Mouse (Mus musculus) testis, adult 2 months (tissue): ENCODE measurements around the gene Ficd. TPM values are rescaled to one million over a fixed set of nuclear protein-coding genes. Genes with fewer than 3 reads are reported as not detected.

Experiments
- H3K27ac ChIP-seq: fragments of 200-500 bp; 2 replicates; pipeline ENCODE4 v1.5.1; 2012; ENCODE audit warnings: low read depth, low read length; ENCODE audit not compliant: control insufficient read depth, insufficient read depth
- H3K27me3 ChIP-seq: fragments of 200-500 bp; 2 replicates; pipeline ENCODE4 v1.6.1; 2012; ENCODE audit warnings: mild to moderate bottlenecking, low read length, moderate library complexity; ENCODE audit not compliant: control insufficient read depth, insufficient read depth
- H3K36me3 ChIP-seq: fragments of 200-500 bp; 2 replicates; pipeline ENCODE4 v1.6.1; 2012; ENCODE audit warnings: mild to moderate bottlenecking, low read length; ENCODE audit not compliant: control insufficient read depth, insufficient read depth
- H3K4me1 ChIP-seq: fragments of 200-500 bp; 2 replicates; pipeline ENCODE4 v1.6.1; 2012; ENCODE audit warnings: low read length; ENCODE audit not compliant: control insufficient read depth, insufficient read depth
- H3K4me3 ChIP-seq: fragments of 200-500 bp; 2 replicates; pipeline ENCODE4 v1.5.1; 2012; ENCODE audit warnings: low read depth, mild to moderate bottlenecking, low read length, moderate library complexity, mixed read lengths; ENCODE audit not compliant: control insufficient read depth
- CTCF ChIP-seq: fragments of 200-500 bp; IDR thresholded peaks from 2 replicates; pipeline ENCODE4 v1.5.1; 2012; ENCODE audit warnings: low read depth, mild to moderate bottlenecking, inconsistent platforms, low read length, moderate library complexity; ENCODE audit not compliant: control insufficient read depth, insufficient read depth, insufficient replicate concordance
- POLR2A ChIP-seq: fragments of 200-500 bp; IDR thresholded peaks from 2 replicates; pipeline ENCODE4 v1.6.1; 2012; ENCODE audit warnings: low read depth, mild to moderate bottlenecking, inconsistent platforms, low read length, moderate library complexity; ENCODE audit not compliant: control insufficient read depth
- polyA plus RNA-seq: library from polyadenylated mRNA; depleted of rRNA; stranded (reverse); fragments of >200 nt; gene quantifications from 2 replicates; pipeline ENCODE4 v1.2.3, GENCODE M21; 2012

Ficd gene
- polyA plus RNA-seq, 1 experiment: 5.2 TPM

DNA sequence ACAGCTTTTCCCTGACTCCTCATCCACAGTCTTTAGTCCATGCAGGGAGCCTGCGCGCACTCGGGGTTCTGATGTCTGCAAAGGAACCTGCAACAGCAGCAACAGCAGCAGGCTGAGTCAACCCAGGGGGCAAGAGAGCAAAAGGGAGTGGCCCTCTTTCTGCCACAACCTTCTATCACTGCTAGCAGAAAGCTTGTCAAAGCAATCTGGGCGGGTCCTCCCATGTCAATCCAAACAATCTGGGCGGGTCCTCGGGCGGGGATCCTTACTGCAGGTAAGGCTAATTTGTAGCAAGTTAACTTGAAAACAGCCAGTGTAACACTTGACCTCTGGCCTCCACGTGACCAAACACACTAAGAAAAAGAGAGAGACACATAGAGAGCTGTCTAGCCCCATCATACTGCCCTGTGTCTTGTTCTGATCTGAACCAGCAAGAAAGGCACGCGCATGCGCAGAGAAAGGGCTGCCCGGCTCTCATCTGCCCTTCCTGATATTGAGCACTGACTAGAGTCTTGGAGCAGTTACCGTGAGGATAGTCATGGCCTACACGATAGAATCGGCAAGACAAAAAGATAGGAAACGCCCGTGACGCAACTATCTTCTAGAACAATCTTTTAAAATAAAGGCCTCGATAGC lies 35.1 kb upstream of the Ficd start:
- H3K27ac ChIP-seq: no peak overlapping the region
- H3K27me3 ChIP-seq: no peaks in the 10 kb centered on the region
- no peaks in the 10 kb centered on the region for H3K36me3 ChIP-seq
- H3K4me3 ChIP-seq: no peak overlapping the region
- H3K4me1 ChIP-seq: no peaks in the 10 kb centered on the region; the same call in 1 of the 2 replicates
- no peak for TF ChIP-seq CTCF
- no peak for TF ChIP-seq POLR2A

DNA sequence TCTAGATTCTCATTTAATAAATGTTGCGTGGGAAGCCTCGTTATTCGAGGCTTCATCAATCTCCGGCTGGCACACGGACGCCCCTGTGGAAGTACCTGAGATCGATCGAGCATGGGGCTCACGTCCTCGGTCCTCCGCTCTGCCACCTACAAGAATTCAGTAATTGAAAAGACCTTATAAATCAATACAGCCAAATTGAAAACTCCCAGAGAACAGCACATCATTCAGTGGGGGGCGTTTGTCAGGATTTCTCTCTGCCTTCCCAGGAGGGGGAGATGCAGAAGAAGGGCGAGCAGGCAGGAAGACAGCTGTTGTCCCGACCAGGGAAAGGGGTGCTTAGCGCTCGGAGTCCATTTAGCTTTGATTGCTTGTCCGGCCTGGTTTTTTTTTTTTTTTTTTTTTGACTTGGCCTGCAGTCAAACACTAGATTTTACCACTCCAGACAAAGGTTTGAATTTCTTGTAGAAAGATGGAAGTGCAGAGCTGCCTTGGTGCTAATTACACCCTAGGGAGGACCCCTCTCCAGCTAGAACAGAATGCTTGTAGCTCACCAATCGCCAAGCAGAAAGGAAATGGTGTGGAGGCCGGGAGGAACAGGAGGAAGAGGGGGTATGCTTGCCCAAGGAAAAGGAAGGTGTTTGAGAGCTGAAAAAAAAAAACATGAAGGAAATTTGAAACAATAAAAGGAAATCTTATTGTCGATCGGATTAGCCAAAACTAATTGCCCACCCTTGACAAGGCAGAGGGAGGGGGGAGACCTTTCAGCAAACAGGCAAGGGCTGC lies 31.6 kb upstream of the Ficd start:
- TF ChIP-seq CTCF (no peak), POLR2A (no peak)

DNA sequence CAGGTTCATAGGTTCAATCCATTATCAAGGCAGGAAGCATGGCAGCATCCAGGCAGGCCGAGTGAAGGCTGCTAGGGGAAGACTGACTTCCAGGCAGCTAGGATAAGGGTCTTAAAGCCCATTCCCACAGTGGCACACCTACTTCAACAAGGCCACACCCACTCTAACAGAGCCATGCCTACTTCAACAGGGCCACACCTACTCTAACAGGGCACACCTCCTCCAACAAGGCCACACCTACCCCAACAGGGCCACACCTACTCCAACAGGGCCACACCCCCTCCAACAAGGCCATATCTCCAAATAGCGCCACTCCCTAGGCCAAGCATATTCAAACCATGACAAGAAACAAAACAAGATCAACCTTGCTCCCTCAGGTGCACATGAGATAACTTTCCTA lies 22.7 kb upstream of the Ficd start:
- H3K27ac ChIP-seq: no peak overlapping the region
- peaks cover 2% of the 10 kb centered on the region; the same call in 1 of the 2 replicates for H3K4me1 ChIP-seq
- no peaks in the 10 kb centered on the region for H3K27me3 ChIP-seq
- TF ChIP-seq POLR2A: no peak
- no peak for TF ChIP-seq CTCF
- H3K36me3 ChIP-seq: no peaks in the 10 kb centered on the region
- no peak overlapping the region for H3K4me3 ChIP-seq

More for the DNA sequence above, 31.6 kb upstream of the Ficd start:
- Histone ChIP-seq H3K4me3 (no peak overlapping the region), H3K4me1 (no peaks in the 10 kb centered on the region), H3K27me3 (no peaks in the 10 kb centered on the region), H3K27ac (no peak overlapping the region), H3K36me3 (no peaks in the 10 kb centered on the region)

DNA sequence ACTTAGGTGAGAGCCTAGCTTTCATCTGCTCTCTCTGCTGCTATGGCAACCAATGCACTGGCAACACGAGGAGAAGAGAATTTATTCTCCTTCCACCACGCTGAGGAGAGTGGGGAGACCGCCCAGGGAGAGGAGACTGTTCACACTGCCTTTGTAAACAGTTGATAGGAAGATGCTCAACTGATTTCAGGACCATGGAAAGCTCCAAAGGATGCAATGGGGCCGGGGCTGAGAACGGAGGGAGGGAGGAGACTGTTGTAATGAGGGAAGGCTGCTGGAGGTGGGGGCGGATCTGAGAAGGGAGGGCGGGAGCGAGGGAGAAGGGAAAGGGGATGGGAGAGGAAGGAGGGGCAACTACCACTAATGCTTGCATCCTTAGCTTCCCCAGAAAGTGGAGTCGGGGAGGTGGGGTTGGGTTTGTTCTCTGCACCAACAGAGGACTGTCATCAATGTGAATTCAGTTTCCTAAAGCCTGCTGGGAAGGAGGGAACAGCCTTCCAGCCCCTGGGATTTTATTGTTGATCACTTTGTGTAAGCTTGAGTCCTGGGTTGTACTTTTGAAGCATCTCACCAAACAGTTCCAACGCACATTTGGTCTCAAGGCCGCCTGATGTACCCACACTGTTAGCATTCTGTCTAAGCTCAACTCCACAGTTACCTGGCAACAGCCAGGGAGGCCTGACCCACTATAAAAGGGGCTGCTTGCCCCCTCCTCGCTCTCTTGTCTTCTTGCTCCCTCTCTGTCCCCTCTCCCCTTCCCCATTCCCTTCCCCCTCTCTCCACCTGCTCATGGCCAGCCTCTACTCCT lies 18.8 kb upstream of the Ficd start:
- Histone ChIP-seq H3K36me3 (no peaks in the 10 kb centered on the region), H3K4me3 (no peak overlapping the region), H3K4me1 (peaks cover 6% of the 10 kb centered on the region; the same call in 1 of the 2 replicates), H3K27ac (no peak overlapping the region), H3K27me3 (no peaks in the 10 kb centered on the region)
- TF ChIP-seq CTCF (no peak), POLR2A (no peak)

DNA sequence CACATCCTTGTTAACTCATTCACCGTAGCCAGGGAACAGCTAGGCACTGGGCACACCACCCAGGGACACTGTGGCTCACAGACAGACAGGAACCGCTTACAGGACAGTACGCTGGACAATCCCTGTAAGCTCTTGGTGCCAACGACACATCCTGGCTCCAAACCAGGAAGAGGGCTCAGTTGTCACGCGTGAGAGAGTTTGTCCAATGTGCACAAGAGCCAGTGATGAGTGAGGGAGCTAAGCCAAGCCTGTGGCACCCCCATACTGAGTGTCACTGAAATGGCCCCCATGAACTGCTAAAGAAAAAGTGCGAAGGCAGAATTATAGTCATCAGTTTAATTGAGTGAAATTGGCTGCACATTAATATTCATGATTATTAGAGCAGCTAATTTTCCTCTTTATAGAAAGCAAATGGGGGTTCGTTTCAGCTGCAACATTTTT lies 16.4 kb upstream of the Ficd start:
- no peak overlapping the region for H3K4me3 ChIP-seq
- H3K27ac ChIP-seq: no peak overlapping the region
- TF ChIP-seq POLR2A (no peak), CTCF (no peak)
- H3K36me3 ChIP-seq: no peaks in the 10 kb centered on the region
- peaks cover 13% of the 10 kb centered on the region for H3K4me1 ChIP-seq
- no peaks in the 10 kb centered on the region for H3K27me3 ChIP-seq

DNA sequence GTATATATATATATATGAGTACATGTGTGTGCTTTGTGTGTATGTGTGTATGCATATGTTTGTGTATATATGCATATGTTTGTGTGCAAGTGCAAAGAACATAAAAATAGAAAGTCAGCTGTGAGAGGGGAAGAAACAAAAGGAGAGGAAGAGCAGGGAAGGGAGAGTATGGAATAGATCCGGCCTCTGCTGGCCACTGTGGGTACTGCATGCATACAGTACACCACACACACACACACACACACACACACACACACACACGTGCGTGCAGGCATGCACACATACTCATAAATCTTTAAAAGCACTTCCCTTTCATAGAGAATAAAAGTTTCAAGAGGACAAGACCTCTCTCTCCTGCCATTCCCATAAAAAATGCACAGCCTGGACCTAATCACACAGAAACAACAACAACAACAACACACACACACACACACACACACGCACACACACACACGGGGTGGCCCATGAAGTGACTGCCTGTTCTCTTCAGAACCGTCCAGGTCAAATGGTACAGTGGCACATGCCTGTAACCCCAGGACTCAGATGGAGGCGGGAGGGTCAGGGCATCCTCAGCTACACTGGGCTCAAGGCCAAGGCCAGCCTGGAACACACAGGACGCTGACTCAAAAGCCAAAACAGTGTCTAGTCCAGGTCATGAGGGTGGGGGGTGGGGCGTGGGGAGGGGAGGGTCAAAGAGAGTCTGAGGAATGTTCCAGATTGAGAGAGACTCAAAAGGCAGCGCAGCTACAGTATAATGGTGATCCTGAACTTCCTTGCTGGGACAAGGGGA lies 13.2 kb upstream of the Ficd start:
- H3K4me1 ChIP-seq: peaks cover 18% of the 10 kb centered on the region
- H3K27ac ChIP-seq: no peak overlapping the region
- no peak overlapping the region for H3K4me3 ChIP-seq
- no peaks in the 10 kb centered on the region for H3K27me3 ChIP-seq
- no peaks in the 10 kb centered on the region for H3K36me3 ChIP-seq
- TF ChIP-seq POLR2A (no peak), CTCF (peak; percentile 16; the same call in 1 of the 2 replicates)
